Mouse (Mus musculus) lung, adult 2 months (tissue): ENCODE measurements around the gene Bsn.

ENCODE experiments used
- CTCF ChIP-seq: fragments of 200-500 bp; IDR thresholded peaks from 2 replicates; pipeline ENCODE4 v1.5.1; 2011; ENCODE audit warnings: mild to moderate bottlenecking, low read length, control low read depth; ENCODE audit not compliant: insufficient read depth
- POLR2A ChIP-seq: fragments of 200-500 bp; IDR thresholded peaks from 2 replicates; pipeline ENCODE4 v1.6.1; 2011; ENCODE audit warnings: low read depth, mild to moderate bottlenecking, control low read depth, low read length, borderline replicate concordance; ENCODE audit errors: extremely low read depth

- no peak for TF ChIP-seq CTCF
- no peak for TF ChIP-seq POLR2A
Measured at GRCm38 (mm10) chr9:108157451-108157850, 32.7 kb downstream of the Bsn start.
